Mouse (Mus musculus) megakaryocyte, adult 5-6 weeks (primary cell): ENCODE measurements around the gene Glt1d1. TPM values are rescaled to one million over a fixed set of nuclear protein-coding genes. Genes with fewer than 3 reads are reported as not detected.

Experiments used
- total RNA-seq, 2 experiments: library from RNA; stranded (forward) in 1 of 2; stranded (reverse) in 1 of 2; fragments of 153-499, 151-499 nt in 1 of 2; fragments of 221-1000, 200-1000 nt in 1 of 2; gene quantifications; 2 replicates each; pipeline versions ENCODE4 v1.2.3 to v1.2.4; 2015 to 2017

Gene Glt1d1
- total RNA-seq, 2 experiments from 2014 or later = 0.45 to 1.7 TPM

Other genes starting within 250 kb of the Glt1d1 start
- gene Slc15a4, start 635 bp downstream of the Glt1d1 start, total RNA-seq (2015) = 39.6 and 48.4 TPM in 2 replicates
- 65.4 and 292 TPM in 2 replicates for gene Slc15a4, start 635 bp downstream of the Glt1d1 start, total RNA-seq (2017)